Mouse (Mus musculus) c-Kit-positive CD71-negative TER-119-negative erythroid progenitor cells, embryonic 14.5 days (primary cell): ENCODE data around the gene Diras1.
"Not testable (repeated sequence)": the region's sequence is repeated elsewhere in the genome, so short reads cannot be mapped to it uniquely, and the experiment has no call there.

Experiments used
- DNase-seq: peaks from one replicate; pipeline ENCODE4 v3.0.0-alpha.2; 2013; ENCODE audit warnings: low read depth

The Diras1 gene

GRCm38 (mm10) chr10:81025639-81026275 lies at the start of gene Diras1:
Gene Diras1 (minus strand): TSS chr10:81025662.
- DNase-seq: no peak

DNA sequence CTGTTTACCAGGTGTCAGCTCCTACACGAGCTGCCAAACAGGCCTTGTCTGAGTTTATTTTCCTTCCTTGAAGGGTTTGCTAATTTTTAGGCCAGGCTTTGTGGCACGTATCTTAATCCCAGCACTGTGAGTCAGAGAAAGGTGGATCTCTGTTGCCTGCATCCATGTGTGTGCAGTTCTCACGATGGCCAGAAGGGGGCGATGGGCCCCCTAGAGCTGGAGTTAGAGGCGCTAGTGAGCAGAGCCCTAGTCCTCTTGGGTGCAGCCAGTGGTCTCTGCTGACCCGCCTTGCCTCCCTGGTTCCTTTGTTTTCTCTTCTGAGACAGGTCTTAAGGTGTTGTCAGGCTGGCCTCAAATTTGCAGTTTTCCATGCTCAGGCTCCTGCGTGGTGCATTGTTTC lies 48.0 kb upstream of the Diras1 start:
- no peak for DNase-seq

DNA sequence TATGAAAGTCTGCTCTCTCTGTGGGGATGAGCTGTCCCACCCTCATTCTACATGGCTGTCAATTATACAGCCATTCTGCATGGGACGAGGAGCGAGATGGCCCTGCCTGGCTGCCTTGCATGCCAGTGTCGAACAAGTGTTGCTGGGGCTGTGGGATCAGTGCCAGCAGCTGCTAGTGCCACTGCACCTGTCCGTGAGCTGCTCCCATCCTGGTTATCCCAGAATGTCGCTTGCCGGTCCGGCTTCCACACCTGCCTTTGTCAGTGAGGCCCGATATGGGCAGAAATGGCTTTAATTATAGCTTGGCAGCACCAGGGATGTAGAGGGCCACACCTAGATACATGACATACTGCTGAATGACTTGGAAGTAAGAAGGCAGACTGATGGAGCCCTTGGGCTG lies 46.8 kb upstream of the Diras1 start:
- DNase-seq: no peak

GRCm38 (mm10) chr10:81069836-81070235 lies 44.4 kb upstream of the Diras1 start, which contains the start of gene Thop1:
Gene Thop1 (plus strand): TSS chr10:81070035.
- DNase-seq: peak; percentile 99

DNA sequence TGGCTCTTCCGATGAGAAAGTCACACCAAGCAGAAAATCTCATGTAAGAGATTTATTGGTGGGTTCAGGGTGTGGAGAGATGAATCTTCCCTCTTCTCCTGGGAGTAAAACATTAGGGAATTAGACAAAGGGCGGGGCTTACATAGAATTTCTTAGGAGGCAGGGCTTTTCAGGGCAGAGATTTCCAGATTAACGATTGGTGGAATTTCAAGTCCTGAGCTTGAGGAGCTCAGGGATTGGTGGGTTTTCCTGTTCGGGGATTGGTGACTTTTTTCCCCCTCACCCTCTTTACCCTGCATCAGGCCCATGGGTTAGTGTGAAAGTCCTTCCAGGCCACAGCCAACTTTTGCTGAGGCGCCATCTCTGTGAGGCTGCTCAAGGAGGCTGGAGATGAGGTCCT lies 43.2 kb upstream of the Diras1 start:
- DNase-seq: no peak

DNA sequence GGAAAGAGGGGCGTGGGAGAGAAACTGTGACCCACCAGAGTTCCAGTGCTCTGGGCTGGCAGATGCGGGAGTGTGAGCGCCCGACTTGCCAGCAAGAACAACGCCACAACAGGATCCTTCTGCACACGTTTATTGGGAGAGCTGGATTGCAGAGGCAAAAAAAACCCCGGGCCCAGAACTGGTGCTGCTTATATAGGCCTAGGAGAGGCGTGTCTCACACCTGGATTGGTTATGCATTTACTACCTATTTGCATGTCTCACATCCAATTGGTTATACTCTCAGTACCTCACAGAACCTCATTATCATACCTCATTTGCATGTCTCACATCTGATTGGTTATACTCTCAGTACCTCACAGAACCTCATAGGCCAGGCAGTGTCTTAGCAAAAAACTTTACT lies 39.1 kb upstream of the Diras1 start:
- not testable (repeated sequence) for DNase-seq

- DNase-seq: no peak
Measured at GRCm38 (mm10) chr10:81062710-81063109, 37.2 kb upstream of the Diras1 start.

DNA sequence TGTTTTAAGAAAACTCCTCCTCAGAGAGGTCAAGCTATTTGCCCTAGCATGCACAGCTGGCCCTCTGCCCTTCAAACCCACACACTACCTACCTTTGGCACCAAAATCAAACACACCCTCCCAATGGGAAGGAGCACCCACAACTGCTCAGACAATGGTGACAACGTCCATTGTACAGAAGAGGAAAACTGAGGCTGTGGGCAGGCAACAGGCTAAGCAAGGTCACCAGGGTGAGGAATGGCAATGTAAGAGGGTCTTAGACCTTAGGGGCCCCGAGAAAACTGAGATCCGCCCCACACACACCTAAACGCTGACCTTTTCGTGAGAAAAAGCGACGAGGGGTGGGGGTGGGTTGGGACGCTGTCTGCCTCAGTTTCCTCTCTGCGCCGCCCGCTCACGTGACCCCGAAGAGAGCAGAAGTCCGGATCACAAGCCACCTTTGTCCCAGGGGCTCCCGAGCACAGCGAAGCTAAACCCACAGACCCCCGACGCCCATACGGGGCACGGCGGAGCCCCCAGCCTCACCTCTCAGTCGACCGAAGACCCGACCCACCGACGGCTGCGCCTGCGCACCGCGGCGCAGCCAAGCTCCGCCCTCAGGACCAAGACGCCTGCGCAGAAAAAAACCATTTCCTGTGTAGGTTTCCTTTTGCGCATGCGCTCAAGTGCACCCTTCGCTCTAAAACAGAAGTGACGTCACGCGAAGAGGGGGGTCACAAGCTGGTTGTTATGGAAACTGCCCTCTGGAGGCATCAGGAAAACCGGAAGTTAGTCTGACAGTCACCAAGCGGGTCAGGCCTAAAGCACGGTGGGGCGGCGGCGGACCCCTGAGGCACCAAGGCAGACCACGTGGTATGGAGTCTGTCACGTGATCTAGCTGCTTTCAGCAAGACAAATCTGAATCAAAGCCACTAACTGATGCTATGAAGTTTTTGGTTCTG lies 34.4 kb upstream of the Diras1 start, which contains the start of gene Sgta:
Gene Sgta (minus strand): TSS at position 579 of the 941 bp plus-strand sequence.
- peak; percentile 99 for DNase-seq

DNA sequence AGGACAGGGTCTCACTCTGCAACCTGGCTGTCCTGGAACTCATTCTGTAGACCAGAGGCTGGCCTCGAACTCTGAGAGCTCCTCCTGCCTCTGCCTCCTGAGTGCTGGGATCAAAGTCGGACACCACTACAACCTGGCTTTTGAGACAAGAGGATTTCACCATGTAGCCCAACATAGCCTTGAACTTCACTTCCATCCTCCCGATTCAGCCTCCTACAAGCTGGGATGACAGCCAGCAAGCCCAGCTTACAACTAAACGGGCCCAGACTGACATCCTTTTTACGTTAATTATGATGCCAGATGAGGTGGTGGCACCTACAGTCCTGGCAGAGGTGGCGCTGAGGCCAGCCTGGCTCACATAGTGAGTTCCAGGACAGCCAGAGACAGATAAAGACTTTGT lies 33.4 kb upstream of the Diras1 start:
- DNase-seq: no peak

- no peak for DNase-seq
Measured at GRCm38 (mm10) chr10:81057406-81058130, 32.1 kb upstream of the Diras1 start.

GRCm38 (mm10) chr10:81055802-81056340 lies 30.4 kb upstream of the Diras1 start:
- DNase-seq: not testable (repeated sequence)

GRCm38 (mm10) chr10:81055169-81055568 lies 29.7 kb upstream of the Diras1 start:
- DNase-seq: no peak

DNA sequence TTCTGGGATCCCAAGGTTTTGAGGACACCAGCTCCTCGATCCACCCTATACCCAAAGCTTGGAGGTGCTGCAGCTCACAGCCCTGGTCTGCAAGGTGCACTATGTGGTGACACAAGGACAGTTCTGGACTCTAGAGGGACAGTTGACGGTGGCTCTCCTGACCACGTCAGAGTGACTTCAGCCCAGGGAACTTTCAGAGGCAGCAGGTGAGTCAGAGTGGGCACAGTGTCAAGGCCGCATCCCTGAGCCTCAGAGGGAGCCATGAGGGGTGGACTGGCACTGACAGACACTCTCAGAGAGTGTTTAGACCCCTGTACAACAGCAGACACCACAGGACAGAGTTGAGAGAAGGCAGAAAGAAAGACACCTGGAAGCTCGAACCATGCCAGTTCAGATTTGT lies 27.1 kb upstream of the Diras1 start:
- DNase-seq: no peak

GRCm38 (mm10) chr10:81051133-81051532 lies 25.7 kb upstream of the Diras1 start:
- DNase-seq: no peak

GRCm38 (mm10) chr10:81050645-81051044 lies 25.2 kb upstream of the Diras1 start:
- DNase-seq: no peak

DNA sequence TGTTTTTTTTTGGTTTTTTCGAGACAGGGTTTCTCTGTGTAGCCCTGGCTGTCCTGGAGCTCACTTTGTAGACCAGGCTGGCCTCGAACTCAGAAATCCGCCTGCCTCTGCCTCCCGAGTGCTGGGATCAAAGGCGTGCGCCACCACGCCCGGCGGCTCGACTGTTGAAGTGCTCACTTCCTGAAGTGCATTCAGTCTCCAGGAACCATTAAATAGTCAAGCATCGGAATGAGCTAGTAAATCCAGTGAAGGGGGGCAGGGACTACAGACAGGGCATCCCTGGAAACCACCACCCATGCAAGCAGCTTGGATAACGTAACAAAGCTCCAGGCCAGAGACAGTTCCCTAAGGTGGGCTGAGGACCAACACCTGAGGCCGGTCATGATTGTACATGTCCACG lies 19.8 kb upstream of the Diras1 start:
- not testable (repeated sequence) for DNase-seq

GRCm38 (mm10) chr10:81041458-81042175 lies 16.2 kb upstream of the Diras1 start:
- peak; percentile 71 for DNase-seq

DNA sequence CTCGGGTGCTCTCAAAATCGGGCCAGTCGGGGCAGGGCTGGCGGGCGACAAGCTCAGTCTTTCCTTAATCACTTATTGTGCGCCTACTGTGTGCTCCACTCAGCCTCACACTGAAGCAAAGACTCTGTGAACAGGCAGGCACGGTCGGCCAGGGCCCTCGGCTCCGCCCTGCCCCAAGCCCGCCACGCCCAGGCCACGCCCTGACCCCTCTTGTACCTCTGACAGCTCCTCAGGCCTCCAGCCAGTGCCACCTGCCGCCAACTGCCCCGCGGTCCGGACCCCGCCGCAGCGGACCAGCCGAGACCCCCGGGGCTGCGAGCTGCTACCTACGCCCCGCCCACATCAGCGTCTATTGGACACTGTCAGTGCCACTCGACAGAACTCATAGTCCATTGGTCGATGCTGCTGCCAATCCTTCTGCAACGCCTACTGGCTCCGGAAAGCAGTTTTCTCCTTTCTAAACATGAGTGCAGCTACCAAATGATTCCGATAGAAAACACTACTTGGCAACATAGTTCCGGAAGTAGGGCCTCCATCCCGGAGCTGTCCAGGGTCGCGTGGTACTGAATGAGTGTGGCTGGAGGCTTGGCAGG lies 11.6 kb upstream of the Diras1 start, which contains the start of gene Slc39a3:
Gene Slc39a3 (minus strand): TSS at position 439 of the 593 bp plus-strand sequence.
- DNase-seq: peak; percentile 99

GRCm38 (mm10) chr10:81036251-81036650 lies 10.8 kb upstream of the Diras1 start:
- DNase-seq: peak; percentile 49

GRCm38 (mm10) chr10:81033586-81033985 lies 8.1 kb upstream of the Diras1 start:
- no peak for DNase-seq

GRCm38 (mm10) chr10:81029031-81029430 lies 3.6 kb upstream of the Diras1 start:
- DNase-seq: no peak
